Mouse (Mus musculus): ENCODE measurements around the gene Atad5. TPM values are rescaled to one million over a fixed set of nuclear protein-coding genes. Genes with fewer than 3 reads are reported as not detected.
"Not testable (repeated sequence)": the region's sequence is repeated elsewhere in the genome, so short reads cannot be mapped to it uniquely, and the experiment has no call there.

Atad5 gene
- 1 to 10 TPM; 4.1 to 4.3 TPM for polyA plus RNA-seq (2017; shearing (Covaris generic))

DNA sequence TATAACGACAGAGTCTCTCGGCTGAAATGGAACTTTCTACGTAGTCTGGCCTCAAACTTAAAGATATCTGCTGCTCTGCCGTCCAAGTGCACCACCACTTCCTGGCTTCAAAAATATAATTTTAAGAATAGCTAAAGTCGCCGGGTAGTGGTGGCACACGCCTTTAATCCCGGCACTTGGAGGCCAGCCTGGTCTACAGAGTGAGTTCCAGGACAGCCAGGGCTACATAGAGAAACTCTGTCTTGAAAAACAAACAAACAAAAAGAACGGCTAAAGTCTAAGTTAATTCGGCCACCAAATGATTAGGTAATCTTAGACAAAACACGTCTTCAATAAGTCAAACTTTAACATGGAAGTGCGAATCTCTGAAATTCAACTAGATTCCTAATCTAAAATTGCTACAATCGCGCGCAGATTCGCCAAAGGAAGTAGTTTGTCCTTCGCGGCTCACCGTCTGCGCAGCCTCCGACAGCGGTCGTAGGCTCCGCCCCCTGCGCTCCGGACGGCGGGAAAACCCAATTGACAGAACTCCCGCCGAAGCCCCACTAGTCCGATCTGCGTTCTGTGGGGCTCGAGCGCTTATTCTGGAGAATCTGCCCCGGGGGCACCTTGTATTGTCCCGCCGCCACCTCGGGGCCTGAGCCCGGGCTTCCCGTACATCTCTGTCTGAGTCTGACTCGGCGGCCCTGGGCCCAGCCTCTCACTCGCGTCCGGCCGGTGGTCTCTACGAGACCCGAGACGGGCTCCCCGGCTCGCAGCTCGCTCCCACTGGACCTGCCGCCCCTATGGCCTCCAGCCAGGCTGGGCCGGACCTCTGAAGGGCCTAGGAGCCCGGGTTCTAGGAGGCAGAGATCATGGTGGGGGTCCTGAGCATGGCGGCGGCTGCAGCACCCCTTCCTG lies at the start of gene Atad5:
Gene Atad5, plus strand, starts transcription at position 484 of the 900 bp plus-strand sequence.
- ATAC-seq, result peak; percentile 62

DNA sequence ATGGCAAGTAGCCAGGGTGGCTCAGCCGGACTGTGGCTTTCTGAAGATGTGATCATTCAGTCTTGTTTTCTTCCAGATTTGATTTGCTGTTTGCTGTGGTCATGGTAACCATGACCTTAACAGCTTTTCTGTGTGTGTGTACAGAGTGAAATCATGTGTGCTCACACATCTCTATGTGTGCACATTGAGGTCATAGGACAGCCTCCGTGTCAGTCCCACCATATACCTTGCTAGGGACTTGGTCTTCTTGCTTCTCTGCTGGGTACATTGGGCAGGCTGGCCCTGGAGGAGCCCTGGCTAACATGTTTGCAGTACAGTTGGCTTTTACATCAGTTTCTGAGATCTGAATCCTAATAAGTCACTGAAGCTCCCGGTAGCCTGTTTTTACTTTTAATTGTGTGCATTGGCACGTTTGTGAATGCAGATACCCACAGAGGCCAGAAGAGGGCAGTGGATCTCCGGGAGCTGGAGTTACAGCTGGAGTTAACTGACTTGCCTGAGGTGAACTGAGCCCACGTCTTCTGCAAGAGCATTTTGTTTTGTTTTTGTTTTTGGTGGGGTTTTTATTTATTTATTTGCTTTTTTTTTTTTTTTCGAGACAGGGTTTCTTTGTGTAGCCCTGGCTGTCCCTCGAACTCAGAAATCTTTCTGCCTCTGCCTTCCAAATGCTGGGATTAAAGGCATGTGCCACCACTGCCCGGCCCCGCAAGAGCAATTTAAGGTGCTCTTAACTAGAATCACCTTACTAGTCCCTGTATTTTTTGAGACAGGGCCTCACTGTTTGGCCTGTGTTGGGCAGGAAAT lies 46.4 kb upstream of the Atad5 start:
- ATAC-seq, result peak; percentile 45

DNA sequence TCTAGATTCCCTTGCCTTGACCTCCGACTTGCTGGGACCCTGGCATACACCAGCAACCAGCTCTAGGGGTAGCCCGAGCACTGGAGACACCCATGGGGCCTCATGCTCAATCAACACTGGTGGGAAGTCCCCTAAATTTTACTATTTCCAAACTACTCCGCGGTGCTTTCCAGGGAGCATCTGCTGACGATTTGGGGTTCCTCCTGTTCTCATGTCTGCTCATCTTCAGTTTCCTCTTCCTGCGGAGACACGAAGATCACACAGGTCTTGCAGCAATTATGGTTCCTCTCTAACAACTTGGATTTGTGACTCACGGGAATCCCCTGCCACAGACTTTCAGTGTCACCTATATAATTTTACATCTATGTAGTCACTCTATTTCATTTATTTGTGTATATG lies 45.8 kb upstream of the Atad5 start:
- ATAC-seq, result peak; percentile 70

DNA sequence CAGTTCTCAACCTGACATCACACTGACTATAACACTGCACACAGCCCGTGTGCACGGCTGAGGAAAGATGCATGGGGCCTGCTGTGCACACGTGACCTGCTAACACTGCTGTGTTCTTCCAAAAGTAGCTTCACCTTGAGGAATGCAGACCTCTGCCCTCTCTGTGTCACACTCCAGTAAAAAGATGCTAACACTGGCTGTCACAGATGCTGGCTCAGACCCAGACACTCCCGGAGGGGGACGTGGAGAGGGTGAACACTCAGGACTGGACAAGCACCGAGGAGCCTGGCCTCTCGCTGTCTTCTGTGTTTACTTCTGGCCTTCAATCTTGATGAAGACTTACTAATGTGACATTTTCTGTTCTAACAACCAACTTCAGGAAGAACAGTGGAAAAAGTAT lies 42.3 kb upstream of the Atad5 start:
- no peak for ATAC-seq

DNA sequence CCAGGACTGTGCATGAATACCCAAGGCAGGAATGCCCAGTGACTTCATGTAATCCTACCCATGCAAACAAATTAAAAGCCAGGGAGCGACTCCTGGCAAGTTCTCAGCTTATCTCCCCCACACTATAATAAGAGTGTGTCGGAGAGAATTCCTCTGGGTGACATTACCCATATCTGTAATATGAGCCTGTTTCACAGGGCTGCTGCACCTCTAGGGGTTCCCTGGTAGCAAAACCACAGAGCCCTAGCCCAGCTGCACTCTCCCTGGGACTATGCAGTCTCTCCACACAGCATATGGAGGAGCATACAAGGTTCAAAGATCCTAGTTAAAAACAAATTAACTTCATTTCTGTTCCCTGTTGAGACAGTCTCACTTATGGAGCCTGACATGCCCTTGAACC lies 39.1 kb upstream of the Atad5 start:
- ATAC-seq, result no peak

DNA sequence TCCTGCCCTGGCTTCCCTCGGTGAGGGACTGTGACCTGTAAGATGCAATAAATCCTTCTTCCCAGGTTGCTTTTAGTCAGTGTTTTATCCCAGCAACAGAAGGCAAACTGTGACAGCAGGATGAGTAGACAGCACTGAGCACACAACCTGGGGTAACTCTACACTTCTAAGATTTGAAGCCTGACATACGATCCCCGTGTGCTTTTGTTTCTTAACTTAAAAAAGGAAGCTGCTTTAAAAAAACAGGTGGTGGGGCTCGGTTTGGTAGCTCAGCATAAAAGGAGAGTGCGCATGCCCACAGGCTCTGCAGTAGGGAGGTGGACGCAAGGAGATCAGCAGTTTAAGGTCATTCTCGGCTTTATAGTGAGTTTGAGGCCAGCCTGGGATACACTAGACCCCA lies 36.7 kb upstream of the Atad5 start:
- ATAC-seq, result no peak

DNA sequence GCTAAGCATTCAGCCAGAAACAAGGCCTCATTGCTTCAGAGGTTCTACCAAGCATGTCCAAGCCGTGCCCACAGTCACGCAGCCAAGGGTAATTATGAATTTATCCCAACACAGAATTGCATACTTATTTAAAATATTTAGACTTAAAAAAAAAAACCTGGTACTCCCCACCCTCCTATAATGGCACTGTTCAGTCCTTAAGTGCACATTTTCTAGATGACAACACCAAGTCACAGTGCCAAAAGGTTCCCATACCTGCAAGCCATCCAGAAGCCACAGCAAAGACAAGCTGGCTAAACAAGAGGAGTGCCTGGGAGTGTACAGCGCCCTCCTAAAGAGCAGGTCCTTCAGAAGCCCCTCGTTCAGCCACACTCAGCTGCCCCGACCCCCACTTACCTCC lies 36.0 kb upstream of the Atad5 start:
- no peak for ATAC-seq

DNA sequence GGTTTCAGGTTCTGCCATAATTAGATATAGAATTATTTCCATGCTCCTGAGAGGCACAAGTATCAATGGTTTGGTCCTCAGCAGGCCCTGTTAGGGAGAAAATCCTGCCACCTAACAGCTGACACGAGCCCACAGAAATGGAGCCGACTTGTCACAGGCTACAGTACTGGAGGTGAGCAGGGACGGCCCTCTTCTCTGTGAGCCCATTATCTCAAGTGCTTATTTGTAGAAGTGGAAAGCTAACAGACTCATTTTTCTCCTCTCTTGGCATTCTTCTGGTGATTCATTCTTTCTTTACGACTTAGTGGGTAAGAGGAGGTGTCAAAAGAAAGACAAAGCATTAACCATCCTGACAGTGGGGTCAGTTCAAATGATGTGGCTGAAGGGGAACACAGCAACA lies 34.5 kb upstream of the Atad5 start:
- no peak for ATAC-seq

DNA sequence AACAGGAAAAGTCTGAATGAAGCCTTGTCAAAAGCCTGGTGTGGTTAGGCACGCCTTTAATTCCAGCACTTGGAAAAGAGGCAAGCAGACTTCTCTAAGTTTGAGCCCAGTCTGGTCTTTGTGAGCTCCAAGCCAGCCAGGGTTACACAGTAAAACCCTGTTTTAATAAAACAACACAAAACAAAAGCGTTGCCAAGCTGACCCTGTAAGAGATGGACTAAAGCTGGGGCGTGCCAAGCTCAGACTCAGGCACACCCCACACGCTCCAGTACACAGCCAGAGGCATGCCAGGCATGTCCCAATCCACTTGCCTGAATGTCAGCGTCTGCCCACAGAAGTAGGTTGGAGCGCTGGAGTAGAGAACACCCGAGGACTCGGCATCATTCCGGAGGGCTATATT lies 33.1 kb upstream of the Atad5 start:
- ATAC-seq, result no peak

DNA sequence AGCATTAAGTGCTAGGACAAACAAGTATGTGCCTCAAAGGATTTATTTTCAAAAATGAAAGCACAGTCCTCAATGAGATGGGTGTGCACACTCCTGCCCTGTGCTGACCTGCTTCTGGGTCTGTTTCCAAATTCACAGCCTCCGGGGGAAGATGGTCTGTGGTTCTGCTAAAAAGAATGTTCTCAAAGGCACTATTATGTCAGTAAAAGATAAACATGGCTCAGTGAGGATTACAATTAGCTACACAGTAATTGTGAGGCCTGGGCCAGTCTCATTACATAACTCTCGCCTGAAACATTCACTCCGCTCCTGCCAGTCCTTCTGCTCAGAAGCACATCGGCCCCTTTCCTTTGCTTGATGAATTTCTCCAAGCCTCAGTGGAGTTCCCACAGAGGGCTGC lies 27.0 kb upstream of the Atad5 start:
- ATAC-seq, result no peak

DNA sequence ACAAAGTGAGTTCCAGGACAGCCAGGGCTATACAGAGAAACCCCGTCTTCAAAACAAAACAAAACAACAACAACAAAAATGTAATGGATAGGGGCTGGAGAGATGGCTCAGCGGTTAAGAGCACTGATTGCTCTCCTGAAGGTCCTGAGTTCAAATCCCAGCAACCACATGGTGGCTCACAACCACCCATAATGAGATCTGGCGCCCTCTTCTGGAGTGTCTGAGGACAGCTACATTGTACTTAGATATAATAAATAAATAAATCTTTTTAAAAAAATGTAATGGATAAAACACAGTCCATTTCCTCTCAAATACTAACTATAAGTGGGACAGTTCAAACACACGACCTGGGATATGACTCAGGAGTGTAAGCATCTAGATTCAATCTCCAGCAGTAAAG lies 22.8 kb upstream of the Atad5 start:
- not testable (repeated sequence) for ATAC-seq

DNA sequence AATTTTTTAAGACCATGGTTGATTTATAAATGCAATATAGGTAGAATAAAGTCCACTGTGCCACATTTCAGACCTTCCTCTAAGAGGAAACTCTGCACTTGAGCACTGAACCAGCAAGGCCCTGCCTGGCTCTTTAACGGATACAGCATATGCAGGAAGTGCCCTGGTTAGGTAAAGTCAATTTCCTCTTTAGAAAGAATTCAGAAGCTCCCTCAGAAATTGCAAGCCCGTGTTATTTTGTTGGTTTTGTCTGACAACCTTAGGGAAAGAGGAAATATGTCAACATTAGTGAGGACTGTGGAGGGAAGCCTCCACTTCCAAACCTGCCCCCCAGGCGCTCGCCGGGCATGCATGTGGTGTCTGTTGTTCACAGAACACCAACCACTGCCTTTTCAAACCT lies 21.6 kb upstream of the Atad5 start:
- ATAC-seq, result peak; percentile 61

DNA sequence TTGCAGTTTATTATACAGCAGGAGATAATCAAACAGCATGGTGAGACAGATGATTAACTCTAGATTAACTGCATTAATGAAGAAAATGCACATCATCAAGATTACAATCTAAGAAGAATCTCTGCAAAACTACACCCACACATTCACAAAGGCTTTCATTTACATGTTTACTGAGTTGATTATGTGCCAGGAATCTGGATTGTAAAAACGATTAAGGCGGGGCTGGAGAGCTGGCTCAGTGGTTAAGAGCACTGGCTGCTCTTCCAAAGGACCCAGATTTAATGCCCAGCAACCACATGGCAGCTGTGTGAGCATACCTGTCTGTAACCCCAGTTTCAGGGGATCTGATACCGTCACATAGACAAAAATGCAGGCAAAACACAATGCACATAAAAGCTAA lies 19.4 kb upstream of the Atad5 start:
- ATAC-seq, result no peak

DNA sequence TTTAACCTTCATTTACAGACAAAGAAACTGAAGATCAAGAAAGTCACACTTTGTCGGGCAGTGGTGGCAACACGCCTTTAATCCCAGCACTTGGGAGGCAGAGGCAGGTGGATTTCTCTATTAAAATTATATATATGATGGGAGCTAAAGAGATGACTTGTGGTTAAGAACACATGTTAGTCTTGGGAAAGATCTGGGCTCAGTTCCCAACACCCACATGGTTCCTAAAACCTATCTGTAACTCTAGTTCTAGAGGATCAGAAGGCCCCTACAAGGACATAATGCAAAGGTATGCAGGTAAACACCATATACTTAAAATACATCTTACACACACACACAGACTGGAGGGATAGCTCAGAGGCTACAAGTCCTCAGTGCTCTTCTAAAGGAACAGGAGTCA lies 18.2 kb upstream of the Atad5 start:
- ATAC-seq, result no peak

DNA sequence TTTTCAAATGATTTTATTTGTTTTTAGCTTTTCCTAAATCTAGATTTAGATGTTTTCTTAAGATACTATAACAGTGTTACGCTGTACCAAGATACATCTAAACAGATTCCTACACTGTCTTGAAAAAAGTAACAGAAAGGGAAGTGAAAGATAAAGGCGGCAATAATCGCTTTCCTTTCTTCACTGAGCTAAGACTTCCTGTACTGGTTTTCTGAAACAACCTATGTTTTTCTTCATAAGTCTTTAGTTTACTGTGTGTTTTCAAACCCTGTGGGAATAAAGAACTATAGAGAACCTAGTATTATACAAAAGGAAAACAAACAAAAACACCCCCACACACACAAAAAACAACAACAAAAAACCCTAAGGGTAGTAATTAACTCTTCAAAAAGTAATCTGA lies 16.8 kb upstream of the Atad5 start:
- ATAC-seq, result peak; percentile 31

DNA sequence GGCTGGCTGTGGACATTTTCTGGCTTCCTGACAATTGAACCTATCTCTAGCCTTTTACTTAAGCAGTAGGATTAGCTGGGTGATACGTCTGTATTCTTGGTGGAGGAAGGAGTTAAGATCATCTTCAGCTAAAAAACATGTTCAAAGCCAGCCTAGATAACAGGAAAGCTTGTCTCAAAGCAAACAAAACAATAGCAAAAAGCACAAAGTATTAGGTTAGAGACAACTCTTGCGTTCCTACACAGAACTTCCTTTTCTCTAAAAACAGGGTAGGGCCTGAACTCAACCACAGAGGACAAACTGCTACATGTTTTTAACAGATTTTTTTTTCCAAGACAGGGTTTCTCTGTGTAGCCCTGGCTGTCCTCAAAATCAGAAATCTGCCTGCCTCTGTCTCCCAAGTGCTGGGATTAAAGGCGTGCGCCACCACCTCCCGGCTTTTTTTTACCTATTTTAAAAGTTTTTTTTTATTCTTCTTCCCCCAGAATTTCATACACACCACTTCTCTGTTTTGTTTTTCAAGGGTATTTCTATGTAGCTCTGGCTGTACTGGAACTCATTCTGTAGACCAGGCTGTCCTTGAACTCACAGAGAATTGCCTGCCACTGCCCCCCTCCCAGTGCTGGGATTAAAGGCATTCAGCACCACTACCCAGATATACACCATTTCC lies 13.5 kb upstream of the Atad5 start:
- ATAC-seq, result peak; percentile 41

DNA sequence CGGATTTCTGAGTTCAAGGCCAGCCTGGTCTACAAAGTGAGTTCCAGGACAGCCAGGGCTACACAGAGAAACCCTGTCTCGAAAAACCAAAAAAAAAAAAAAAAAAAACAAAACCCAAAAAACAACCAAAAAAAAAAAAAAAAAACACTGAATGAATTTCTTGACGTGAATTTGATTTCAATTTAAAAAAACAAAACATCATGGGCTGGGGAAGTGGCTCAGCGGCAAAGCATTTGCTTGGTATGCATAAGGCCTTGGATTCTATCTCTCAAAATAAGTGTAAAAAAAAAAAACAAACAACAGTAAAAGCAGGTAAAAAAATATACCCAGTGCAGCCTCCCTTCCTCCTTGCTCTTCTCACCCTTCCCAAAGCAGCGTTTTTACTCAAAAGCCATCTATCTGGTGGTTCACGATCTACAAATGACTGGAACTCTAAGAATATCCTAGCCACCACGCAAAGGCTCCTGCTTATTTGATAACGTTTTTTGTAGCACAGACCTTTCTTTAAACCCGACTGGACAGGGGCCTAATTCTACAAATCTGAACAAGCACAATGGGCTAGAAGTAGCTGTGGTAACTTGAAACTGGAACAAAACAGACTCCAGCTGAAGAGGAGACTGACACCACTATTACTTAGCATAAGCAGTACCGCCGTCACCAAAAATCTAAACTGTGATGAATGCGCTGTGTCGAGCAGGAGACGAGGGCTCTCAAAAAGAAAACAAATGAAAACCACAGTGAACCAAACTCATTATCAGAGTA lies 11.2 kb upstream of the Atad5 start:
- peak; percentile 19 for ATAC-seq

DNA sequence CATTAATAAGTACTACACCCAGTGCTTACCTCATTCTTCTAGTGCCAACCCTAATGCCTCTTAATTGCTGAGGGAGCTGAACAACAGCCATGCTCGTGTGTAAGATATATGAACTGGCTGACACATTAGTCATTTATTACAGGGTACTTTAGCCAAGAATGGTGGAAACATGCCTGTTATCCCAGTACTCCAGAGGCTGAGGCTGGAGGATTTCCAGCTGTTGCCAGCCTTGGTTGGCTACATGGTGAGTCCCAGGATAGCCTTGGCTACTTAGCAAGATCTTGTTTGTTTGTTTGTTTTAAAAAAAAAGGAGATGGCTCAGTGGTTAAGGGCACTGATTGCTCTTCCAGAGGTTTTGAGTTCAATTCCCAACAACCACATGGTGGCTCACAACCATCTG lies 10.4 kb upstream of the Atad5 start:
- ATAC-seq, result no peak

DNA sequence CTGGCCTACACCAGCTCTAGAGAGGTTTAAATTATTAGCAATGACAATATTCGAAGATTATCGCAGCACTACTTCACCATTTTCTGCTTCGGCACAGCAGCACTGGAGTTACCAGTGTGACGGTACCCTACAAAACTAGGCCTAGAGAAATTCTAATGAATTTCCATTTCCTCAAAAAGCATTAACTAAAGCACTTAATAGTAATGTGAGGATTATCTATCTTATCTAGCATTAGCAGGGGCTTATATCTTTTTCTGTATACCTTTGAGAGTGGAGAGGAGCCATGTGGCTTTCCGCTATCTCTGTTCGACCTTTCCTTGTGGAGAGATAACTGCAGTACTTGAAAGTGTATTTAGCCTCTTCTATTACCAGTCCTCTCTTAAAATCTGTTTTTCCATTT lies 9.4 kb upstream of the Atad5 start:
- ATAC-seq, result no peak

DNA sequence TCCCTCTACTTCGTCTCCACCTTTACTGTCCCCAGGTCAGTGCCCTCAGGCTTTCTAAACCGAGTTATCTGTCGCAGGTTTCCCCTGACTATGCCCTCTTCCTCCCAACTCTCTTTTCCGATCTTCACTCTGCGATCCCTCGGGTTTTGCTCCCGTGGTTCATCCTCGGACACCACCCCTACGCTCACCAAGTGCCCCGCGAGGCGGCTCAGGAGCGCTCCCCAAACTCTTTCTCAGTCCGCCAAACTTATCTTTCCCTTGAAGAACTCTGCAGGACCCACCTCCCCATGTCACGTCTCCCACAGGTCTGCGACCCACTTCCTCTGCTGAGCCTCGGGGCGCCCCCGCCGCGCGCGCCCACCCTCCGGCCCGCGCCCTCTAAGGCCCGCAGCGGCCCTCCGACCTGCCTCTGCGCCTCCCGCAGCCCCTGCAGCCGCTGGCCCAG lies 8.8 kb upstream of the Atad5 start:
- peak; percentile 2 for ATAC-seq

DNA sequence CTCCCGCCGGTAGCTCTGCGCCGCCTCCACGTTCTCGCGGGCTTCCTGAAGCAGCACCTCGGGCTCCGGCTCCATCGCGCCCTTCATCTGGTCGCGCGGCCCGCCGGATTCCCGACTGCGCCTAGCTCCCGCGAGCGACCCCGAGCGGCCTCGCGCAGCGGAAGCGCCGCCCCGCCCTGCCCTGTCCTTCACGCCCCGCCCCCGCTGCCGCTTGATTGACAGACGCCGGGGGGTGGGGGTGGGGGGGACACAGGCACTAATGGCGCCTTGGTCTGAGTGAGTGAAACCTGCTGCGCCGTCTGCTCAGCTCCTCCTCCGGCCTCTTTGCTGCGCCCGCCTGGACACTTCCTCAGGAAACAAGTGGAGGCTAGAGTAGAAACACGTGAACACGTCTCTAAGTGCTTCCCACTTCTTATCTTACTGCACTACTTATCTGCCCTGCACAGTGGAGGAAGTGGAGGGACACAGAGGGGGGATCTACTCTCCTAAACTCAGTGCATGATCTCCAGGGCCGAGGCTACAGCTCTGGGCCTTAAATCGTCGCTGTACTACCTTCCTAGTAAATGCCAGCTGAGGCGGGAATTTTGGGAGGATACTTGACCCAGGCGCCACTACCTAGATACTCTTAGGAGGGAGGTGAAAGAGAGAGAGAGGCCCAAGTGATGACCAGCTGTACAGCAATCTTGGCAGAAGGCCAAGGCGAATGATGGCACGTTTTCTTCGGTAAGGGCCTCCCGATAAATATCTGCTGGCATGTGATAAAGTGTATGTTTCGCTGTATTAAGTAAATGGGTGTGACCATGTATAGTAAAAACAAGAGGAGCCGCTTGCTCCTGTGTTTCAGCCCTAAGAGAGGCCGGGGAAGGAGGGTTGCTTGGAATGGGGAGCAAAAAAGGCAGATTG lies 8.1 kb upstream of the Atad5 start, which contains the start of gene Crlf3:
Gene Crlf3, minus strand, starts transcription at position 166 of the 903 bp plus-strand sequence.
- peak; percentile 74 for ATAC-seq
